Mouse (Mus musculus) stomach, postnatal 0 days (tissue): ENCODE measurements around the gene Insl5.

Experiments used
- CTCF ChIP-seq: IDR thresholded peaks from 2 replicates; pipeline ENCODE4 v1.5.1; 2016; ENCODE audit warnings: antibody characterized with exemption, low read depth, mild to moderate bottlenecking, moderate library complexity
- EP300 ChIP-seq: optimal IDR thresholded peaks from 2 replicates; pipeline ENCODE3; 2016; ENCODE audit warnings: antibody characterized with exemption

- TF ChIP-seq CTCF (no peak), EP300 (no peak)
Measured at GRCm38 (mm10) chr4:103048046-103048445, 21.4 kb upstream of the Insl5 start.
